Mouse (Mus musculus): ENCODE data around the gene Osgin1. TPM values are rescaled to one million over a fixed set of nuclear protein-coding genes. Genes with fewer than 3 reads are reported as not detected.

Osgin1 gene
- polyA plus RNA-seq, 2 experiments, result 17.0 to 18.8 TPM

GRCm38 (mm10) chr8:119456045-119456444 lies 22.1 kb downstream of the Osgin1 start:
- Histone ChIP-seq H3K4me3 (ENCODE audit: insufficient read depth in 1 of 2, low read depth in 2 of 2, low read length in 2 of 2) (no peak overlapping the region), H3K4me1 (replicated peaks; ENCODE audit: control insufficient read depth in 2 of 2, insufficient read depth in 2 of 2, low read length in 1 of 2) (no peaks in the 10 kb centered on the region), H3K4me2 (ENCODE audit: low read depth) (no peak overlapping the region), H3K36me3 (replicated peaks; ENCODE audit: control insufficient read depth, insufficient read depth, low read depth) (no peaks in the 10 kb centered on the region), H3K27ac (no peak overlapping the region), H3K27me3 (ENCODE audit: control insufficient read depth, insufficient read depth, low read length) (no peaks in the 10 kb centered on the region), H3K9me3 (ENCODE audit: control insufficient read depth, low read length) (no peaks in the 10 kb centered on the region), H3K9ac (replicated peaks) (no peak overlapping the region)
- no peak for TF ChIP-seq CTCF (IDR thresholded peaks at IDR 0.05; ENCODE audit: low read depth)
- TF ChIP-seq EP300 (IDR thresholded peaks at IDR 0.05; ENCODE audit: low read depth), result no peak
- 66% methylated on average over 5 of the region's 5 CpGs for WGBS (ENCODE audit: insufficient replicate concordance)
- DNase-seq (ENCODE audit: low read depth in 3 of 3, low spot score in 3 of 3), result no peak
- no peak for ATAC-seq (ENCODE audit: insufficient read depth)

GRCm38 (mm10) chr8:119459724-119460123 lies 25.8 kb downstream of the Osgin1 start:
- Histone ChIP-seq H3K36me3 (replicated peaks; ENCODE audit: control insufficient read depth, insufficient read depth, low read depth) (no peaks in the 10 kb centered on the region), H3K9me3 (ENCODE audit: control insufficient read depth, low read length) (no peaks in the 10 kb centered on the region), H3K4me1 (replicated peaks; ENCODE audit: control insufficient read depth in 2 of 2, insufficient read depth in 2 of 2, low read length in 1 of 2) (no peaks in the 10 kb centered on the region), H3K27me3 (ENCODE audit: control insufficient read depth, insufficient read depth, low read length) (peaks cover 3% of the 10 kb centered on the region), H3K4me2 (ENCODE audit: low read depth) (no peak overlapping the region), H3K9ac (replicated peaks) (no peak overlapping the region), H3K27ac (no peak overlapping the region), H3K4me3 (ENCODE audit: insufficient read depth in 1 of 2, low read depth in 2 of 2, low read length in 2 of 2) (no peak overlapping the region)
- ATAC-seq (ENCODE audit: insufficient read depth), result no peak
- no peak for DNase-seq (ENCODE audit: low read depth in 3 of 3, low spot score in 3 of 3)
- 47% methylated on average over 16 of the region's 16 CpGs for WGBS (ENCODE audit: insufficient replicate concordance)
- TF ChIP-seq CTCF (IDR thresholded peaks at IDR 0.05; ENCODE audit: low read depth) (no peak), EP300 (IDR thresholded peaks at IDR 0.05; ENCODE audit: low read depth) (no peak)

GRCm38 (mm10) chr8:119461356-119461755 lies 27.4 kb downstream of the Osgin1 start:
- ATAC-seq (ENCODE audit: insufficient read depth), result no peak
- no peak for DNase-seq (ENCODE audit: low read depth in 3 of 3, low spot score in 3 of 3)
- TF ChIP-seq EP300 (IDR thresholded peaks at IDR 0.05; ENCODE audit: low read depth) (no peak), CTCF (IDR thresholded peaks at IDR 0.05; ENCODE audit: low read depth) (no peak)
- Histone ChIP-seq H3K4me1 (replicated peaks; ENCODE audit: control insufficient read depth in 2 of 2, insufficient read depth in 2 of 2, low read length in 1 of 2) (no peaks in the 10 kb centered on the region), H3K27me3 (ENCODE audit: control insufficient read depth, insufficient read depth, low read length) (peaks cover 10% of the 10 kb centered on the region), H3K4me3 (ENCODE audit: insufficient read depth in 1 of 2, low read depth in 2 of 2, low read length in 2 of 2) (no peak overlapping the region), H3K9ac (replicated peaks) (no peak overlapping the region), H3K4me2 (ENCODE audit: low read depth) (no peak overlapping the region), H3K9me3 (ENCODE audit: control insufficient read depth, low read length) (no peaks in the 10 kb centered on the region), H3K27ac (no peak overlapping the region), H3K36me3 (replicated peaks; ENCODE audit: control insufficient read depth, insufficient read depth, low read depth) (no peaks in the 10 kb centered on the region)
- 65% methylated on average over 9 of the region's 9 CpGs for WGBS (ENCODE audit: insufficient replicate concordance)

GRCm38 (mm10) chr8:119463709-119464108 lies 29.8 kb downstream of the Osgin1 start:
- Histone ChIP-seq H3K4me3 (ENCODE audit: insufficient read depth in 1 of 2, low read depth in 2 of 2, low read length in 2 of 2) (no peak overlapping the region), H3K36me3 (replicated peaks; ENCODE audit: control insufficient read depth, insufficient read depth, low read depth) (no peaks in the 10 kb centered on the region), H3K27ac (no peak overlapping the region), H3K4me1 (replicated peaks; ENCODE audit: control insufficient read depth in 2 of 2, insufficient read depth in 2 of 2, low read length in 1 of 2) (no peaks in the 10 kb centered on the region), H3K4me2 (ENCODE audit: low read depth) (no peak overlapping the region), H3K27me3 (ENCODE audit: control insufficient read depth, insufficient read depth, low read length) (peaks cover 13% of the 10 kb centered on the region), H3K9me3 (ENCODE audit: control insufficient read depth, low read length) (no peaks in the 10 kb centered on the region), H3K9ac (replicated peaks) (no peak overlapping the region)
- WGBS (ENCODE audit: insufficient replicate concordance), result 47% methylated on average over 7 of the region's 7 CpGs
- no peak for DNase-seq (ENCODE audit: low read depth in 3 of 3, low spot score in 3 of 3)
- TF ChIP-seq CTCF (IDR thresholded peaks at IDR 0.05; ENCODE audit: low read depth) (no peak), EP300 (IDR thresholded peaks at IDR 0.05; ENCODE audit: low read depth) (no peak)
- ATAC-seq (ENCODE audit: insufficient read depth), result no peak

- DNase-seq (ENCODE audit: low read depth in 3 of 3, low spot score in 3 of 3) (no peak), ATAC-seq (ENCODE audit: insufficient read depth) (no peak)
- Histone ChIP-seq H3K27me3 (ENCODE audit: control insufficient read depth, insufficient read depth, low read length) (peaks cover 13% of the 10 kb centered on the region), H3K9me3 (ENCODE audit: control insufficient read depth, low read length) (no peaks in the 10 kb centered on the region), H3K4me2 (ENCODE audit: low read depth) (no peak overlapping the region), H3K4me1 (replicated peaks; ENCODE audit: control insufficient read depth in 2 of 2, insufficient read depth in 2 of 2, low read length in 1 of 2) (no peaks in the 10 kb centered on the region), H3K36me3 (replicated peaks; ENCODE audit: control insufficient read depth, insufficient read depth, low read depth) (no peaks in the 10 kb centered on the region), H3K4me3 (ENCODE audit: insufficient read depth in 1 of 2, low read depth in 2 of 2, low read length in 2 of 2) (no peak overlapping the region), H3K27ac (no peak overlapping the region), H3K9ac (replicated peaks) (no peak overlapping the region)
- TF ChIP-seq EP300 (IDR thresholded peaks at IDR 0.05; ENCODE audit: low read depth) (no peak), CTCF (IDR thresholded peaks at IDR 0.05; ENCODE audit: low read depth) (no peak)
- WGBS (ENCODE audit: insufficient replicate concordance), result 5% methylated on average over 18 of the region's 18 CpGs
These were observed 32.2 kb downstream of the Osgin1 start for GRCm38 (mm10) chr8:119466105-119466504.

Data from liver, embryonic 14.5 days (tissue).